Mouse (Mus musculus) neutrophil, adult 5-6 weeks (primary cell): Measurements from ENCODE around the gene Ntn5. TPM values are rescaled to one million over a fixed set of nuclear protein-coding genes. Genes with fewer than 3 reads are reported as not detected.

Experiments used
- ATAC-seq: fragments of 151-379, 151-347 bp; 2 replicates; pipeline ENCODE4 v1.8.0; 2017; ENCODE audit warnings: mild to moderate bottlenecking, moderate TSS enrichment; ENCODE audit not compliant: insufficient number of reproducible peaks, poor library complexity, low FRiP score, severe bottlenecking; ENCODE audit errors: extremely low read depth
- total RNA-seq: library from RNA; stranded (forward); fragments of 200-1000 nt; gene quantifications from 2 replicates; pipeline ENCODE4 v1.2.3, GENCODE M21; 2017

The Ntn5 gene
- total RNA-seq, 1 experiment from 2014 or later = not detected

DNA sequence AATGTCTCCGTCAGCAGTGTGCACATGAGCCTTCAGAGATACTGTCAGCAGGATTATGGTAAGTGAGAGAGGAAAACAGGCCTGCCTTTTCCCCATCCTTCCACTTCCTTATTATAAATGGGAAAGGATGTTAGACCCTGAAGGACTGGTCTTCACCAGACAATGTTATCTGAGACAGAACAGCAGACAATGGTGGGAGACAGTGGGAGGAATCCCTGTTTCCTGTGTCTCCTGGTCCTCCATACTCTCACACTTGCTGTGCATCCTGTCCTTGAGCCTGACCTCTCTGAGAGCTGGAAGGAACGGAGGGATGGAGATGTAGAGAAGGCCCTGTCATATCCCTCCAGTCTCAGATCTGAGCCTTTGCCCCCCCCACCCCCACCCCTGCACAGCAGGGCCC, 8.5 kb downstream of the Ntn5 start:
- ATAC-seq = no peak

DNA sequence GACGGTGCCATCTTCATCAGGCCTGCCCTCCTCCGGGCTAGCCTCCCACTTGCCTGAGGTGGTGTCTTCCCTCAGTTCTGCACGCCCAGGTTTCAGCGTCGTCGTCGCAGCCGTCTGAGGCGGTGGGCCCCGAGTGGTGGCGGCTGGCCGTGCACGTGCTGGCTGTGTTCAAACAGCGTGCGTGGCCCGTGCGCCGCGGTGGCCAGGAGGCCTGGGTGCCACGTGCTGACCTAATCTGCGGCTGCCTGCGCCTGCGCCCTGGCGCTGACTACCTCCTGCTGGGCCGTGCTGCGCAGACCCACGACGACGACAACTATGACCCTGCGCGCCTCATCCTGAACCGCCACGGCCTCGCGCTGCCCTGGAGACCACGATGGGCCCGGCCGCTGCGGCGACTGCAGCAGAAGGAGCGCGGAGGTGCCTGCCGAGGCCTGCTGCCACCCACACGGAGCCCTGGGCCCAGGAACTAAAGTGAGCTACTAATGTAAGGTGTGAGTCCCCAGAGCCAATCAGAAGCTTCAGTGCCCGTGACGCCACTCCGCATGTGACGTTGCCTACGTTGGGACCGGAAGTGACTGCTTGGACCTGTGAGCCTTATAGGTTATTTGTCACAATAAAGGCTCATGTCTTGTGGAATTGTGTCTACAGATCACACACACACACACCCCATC, 10.2 kb downstream of the Ntn5 start, which contains the start of gene Sec1:
Sec1 (minus strand) TSS at position 482 of the 671 bp plus-strand sequence.
- ATAC-seq = no peak

DNA sequence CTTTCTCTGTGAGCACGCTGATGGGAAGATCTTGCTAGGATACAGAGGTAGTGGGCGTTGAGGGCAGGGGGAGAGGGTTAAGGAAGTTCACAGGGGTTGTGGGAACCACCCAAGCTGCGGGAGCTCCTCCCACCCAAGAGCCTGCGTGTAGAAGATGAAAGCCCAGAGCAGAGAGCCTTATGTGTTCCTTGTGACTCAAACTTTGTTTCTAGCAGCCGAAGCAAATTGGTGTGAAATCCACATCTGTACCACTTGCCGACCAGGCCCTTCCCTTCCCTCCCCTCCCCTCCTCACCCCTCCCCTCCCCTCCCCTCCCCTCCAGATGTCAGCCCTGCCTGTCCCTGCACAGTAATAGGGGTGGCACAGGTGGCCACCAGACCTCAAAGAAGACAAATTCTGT, 11.3 kb downstream of the Ntn5 start:
- no peak for ATAC-seq

DNA sequence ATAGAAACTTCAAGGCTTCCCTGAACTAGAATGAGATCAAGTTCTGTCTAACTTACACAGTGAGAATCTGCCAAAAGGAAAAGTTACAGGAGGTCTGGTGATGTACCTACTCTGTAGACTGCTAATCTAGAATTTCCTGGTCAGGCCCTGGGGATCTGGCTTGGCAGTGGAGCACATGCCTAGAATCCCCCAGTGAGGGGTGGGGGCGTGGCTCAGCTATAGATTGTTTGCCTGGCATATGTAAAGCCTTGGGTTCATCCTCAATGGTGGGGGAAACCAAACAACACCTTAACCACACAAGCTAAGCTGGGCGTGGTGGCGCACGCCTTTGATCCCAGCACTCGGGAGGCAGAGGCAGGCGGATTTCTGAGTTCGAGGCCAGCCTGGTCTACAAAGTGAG, 14.1 kb downstream of the Ntn5 start:
- no peak for ATAC-seq

DNA sequence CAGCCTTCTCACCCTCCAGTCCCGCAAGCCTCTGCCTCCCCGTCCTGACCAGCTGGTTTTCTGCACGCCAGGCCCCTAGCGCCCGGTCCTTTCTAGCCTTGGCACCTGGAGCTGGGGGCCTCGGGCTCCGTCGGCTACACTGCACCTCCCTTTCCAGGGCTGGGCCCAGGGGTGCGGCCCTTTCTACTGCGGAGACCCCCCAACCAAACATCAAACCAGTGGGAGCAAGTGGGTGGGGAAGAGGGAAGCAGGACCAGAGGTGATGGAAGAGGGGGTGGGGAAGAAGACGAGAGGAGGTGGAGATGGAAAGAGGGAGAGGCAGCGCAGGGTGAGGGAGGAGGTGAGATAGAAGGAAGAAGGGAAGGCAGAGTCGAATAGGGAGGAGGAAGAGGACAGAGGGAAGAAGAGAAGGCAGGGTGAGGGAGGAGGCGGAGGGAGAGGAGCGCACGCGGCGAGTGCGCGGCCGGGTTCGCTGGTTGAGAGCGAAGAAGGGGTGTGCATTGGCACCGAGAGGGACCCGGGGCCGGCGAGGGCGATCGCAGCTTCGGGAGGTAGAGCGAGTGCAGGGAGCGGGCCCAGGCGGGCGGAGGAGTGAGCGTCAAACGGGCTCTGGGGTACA, 15.8 kb downstream of the Ntn5 start, which contains the start of gene Car11:
Car11 (plus strand) TSS at position 321 of the 619 bp plus-strand sequence.
- ATAC-seq = no peak

DNA sequence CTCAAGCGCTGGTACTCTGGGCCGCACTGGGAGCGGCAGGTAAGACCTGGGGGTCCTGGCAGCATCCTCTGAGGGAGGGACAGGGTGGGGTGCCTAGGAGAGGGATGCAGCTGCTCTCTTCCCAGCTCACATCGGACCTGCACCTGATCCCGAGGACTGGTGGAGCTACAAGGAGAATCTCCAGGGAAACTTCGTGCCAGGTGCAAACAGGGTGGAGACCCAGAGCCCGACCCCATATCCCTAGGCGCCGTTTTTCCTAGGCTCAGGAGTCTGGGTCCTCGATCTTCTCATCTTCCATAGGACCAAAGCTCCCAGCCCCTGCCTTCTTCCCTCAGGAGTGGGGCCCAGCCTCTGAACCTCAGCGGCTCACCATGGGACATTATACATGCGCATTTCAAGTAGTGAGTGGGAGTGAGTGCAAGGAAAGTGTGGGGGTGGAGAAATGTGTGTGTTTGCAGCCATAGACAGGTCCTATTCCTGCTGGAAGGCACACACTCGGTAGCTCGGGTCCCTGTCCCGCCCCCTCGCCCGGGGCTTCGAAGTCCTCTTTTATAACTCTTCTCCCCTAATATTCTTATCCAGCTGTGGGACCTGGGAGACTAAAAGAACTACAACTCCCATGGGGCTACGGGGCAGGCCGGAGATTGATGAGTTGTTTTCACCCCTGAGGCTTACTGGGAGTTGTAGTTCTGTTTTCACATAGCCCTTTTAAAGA, 16.6 kb downstream of the Ntn5 start:
- ATAC-seq = no peak

DNA sequence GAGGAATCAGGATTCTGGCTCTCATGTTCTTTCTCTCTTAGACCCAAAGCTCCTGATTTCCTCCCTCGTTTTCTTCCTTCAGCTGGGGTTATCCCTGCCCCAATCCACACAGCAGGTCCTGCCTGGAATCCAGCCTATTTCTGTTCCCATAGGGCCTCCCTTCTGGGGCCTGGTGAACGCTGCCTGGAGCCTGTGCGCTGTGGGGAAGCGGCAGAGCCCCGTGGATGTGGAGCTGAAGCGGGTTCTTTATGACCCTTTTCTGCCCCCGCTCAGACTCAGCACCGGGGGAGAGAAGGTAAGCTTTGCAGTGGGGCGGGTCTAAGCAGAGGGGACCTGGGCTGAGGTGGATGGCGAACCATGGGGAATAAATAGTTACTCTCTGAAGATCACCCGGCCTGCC, 17.2 kb downstream of the Ntn5 start:
- ATAC-seq = no peak

DNA sequence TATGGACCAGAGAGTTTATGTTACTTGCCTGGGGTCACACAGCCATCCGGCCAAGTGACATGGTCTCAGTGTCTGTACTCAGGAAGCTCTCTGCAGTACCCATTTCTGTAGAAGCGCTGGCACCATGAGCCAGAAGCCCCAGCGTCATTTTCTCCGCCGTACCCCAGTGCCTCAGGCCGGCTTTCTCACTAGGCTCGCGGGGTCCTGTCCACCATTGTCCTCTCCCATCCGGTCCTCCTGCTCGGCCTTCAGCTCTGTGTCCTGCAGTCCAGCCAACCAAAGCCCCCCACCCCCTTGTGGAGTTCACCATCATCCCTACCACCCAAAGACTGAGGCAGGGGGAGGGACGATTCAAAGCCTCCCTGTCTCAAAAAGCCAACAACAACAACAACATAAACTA, 17.8 kb downstream of the Ntn5 start:
- ATAC-seq = no peak

DNA sequence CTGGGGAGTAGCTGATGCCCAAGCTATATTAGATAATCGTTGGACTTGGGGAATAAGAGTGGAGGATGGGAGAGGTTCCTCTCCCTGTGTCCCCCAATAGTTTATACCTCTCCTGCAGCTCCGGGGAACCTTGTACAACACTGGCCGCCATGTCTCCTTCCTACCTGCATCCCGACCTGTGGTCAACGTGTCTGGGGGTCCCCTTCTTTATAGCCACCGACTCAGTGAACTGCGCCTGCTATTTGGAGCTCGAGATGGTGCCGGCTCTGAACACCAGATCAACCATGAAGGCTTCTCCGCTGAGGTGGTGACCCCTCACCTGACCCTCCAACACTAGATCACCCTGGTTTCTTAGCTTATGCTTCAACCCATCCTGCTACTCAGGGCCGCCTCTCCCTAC, 18.5 kb downstream of the Ntn5 start:
- no peak for ATAC-seq

DNA sequence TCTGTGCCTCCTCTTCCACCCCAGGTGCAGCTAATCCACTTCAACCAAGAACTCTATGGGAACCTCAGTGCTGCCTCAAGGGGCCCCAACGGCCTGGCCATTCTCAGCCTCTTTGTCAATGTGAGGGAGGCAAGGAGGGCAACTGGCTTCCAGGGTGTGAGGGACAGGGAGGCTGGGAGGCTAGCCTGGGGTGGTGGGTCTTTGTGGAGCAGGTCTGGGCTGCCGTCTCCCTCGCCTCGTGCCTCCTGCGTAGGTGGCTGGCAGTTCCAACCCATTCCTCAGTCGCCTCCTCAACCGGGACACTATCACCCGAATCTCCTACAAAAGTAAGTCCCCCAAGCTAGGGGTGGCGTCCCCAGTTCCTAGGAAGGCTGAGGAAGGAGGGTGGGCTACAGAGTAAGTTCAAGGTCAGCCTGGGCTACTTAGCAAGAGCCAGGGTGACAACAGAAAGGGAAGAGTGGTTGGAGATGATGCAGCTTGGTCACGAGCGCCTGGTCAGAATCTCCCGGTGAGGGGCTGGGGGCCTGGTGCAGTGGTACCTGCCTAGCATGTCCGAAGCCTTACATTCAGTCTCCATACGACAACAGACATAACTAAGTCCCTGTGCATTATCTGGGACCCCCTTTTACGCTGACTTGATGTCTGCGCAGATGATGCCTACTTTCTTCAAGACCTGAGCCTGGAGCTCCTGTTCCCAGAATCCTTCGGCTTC, 19.1 kb downstream of the Ntn5 start:
- no peak for ATAC-seq

DNA sequence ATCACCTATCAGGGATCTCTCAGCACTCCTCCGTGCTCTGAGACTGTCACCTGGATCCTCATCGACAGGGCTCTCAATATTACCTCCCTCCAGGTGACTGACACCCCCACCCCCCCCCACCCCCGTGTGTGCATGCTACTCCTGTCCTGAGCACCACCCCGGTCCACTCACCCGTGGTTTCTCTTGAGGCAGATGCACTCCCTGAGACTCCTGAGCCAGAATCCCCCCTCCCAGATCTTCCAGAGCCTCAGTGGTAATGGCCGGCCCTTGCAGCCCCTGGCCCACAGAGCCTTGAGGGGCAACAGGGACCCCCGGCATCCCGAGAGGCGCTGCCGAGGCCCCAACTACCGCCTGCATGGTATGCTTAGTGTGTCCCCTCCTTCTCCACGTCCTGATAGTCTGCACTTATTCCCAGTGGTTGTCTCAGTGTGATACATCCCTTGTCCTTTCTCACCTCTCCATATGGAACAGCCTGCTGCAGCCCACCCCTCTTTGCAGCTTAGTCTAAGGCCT, 19.8 kb downstream of the Ntn5 start:
- ATAC-seq = no peak

DNA sequence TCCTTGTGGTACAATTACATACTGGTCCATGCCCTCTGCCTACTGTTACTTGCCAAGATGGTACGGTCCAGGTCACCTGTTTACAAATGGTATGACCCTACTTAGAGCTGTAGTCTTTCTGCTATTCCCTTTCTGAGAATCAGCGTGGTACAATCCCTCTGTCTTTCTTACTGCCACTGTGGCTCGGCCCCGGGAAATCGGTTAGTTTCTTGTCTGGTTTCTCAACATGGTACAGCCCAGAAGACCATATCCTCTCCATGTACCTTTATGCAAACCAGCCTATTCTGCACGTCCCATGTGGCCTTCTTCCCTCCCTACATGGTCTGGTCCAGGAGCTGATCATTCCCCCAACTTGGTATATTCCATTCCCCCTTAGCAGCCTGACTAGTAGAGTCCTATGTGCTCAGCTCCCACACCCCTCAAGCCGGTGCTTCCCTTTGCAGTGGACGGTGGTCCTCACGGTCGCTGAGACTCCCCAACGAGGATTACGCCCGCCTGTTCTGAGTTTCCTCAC, 20.3 kb downstream of the Ntn5 start:
- no peak for ATAC-seq

DNA sequence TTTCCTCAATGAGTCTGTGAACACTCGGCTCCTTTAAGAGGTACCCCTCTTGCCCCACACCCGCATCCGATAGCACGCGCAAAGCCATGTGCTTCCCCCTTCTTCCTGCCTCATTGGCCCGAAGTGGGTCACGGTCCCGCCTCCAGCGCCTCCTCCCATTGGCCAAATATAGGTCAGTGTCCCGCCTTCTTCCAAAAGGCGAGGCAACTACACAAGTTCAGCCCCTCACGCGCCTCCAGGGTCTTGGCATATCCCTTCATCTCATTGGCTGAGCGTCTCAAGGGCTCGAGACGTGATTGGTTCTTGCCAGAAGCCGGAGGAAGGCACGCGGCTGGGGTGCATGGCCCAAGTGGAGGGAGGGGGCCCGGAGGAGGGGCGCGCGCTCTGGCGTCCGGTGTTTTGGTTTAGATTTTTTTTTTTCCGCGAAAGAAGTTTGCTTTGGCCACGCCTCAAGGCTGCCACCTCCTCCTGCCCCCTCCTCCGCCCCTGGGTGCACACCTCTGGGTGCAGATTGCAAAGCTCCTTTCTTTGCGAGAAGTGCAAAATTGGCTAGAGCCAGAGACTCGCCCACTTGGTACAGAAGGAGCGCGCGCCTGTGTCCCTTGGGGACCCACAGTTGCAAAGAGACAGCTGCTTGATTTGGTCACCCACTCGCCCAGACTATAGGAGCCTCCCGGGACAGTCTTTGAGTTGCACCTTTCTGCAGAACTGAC, 21.1 kb downstream of the Ntn5 start, which contains the start of gene Dbp:
Dbp (plus strand) TSS at position 359 of the 713 bp plus-strand sequence.
- ATAC-seq = peak; percentile 80

DNA sequence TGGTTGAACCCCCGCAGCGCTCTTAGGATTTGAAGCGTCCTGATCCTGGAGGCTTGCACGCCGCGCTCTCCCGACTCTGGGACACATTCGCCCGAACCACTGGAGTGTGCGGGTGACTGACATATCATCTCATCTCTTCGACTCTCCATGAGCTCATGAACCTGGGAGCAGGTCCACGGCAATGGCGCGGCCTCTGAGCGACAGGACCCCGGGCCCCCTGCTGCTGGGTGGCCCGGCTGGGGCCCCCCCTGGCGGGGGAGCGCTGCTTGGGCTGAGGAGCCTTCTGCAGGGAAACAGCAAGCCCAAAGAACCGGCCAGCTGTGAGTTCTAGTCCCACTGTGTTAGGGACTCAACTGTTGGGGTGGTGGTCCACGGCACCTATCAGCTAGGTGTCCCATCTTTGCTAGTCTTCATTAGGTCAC, 21.6 kb downstream of the Ntn5 start:
- ATAC-seq = no peak

DNA sequence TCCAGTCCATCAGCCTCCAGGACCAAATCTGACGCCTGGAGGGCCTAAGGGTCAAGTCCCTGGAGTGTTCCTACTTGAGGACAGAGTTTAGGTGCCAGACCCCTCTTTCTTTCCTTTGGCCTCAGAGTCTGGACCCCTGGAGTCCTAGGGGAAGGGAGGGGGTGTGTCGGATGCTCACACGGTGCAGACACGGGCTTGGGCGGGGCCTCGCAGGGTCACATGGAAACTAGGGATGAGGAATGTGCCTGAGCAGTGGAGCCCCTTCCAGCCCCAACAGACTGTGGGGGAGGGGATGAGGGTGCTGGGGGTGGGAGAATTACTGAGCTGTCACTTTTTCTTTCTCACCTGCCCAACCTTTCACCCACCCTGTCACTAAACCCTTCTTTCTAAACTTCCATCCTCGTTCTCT, 22.1 kb downstream of the Ntn5 start:
- ATAC-seq = no peak

DNA sequence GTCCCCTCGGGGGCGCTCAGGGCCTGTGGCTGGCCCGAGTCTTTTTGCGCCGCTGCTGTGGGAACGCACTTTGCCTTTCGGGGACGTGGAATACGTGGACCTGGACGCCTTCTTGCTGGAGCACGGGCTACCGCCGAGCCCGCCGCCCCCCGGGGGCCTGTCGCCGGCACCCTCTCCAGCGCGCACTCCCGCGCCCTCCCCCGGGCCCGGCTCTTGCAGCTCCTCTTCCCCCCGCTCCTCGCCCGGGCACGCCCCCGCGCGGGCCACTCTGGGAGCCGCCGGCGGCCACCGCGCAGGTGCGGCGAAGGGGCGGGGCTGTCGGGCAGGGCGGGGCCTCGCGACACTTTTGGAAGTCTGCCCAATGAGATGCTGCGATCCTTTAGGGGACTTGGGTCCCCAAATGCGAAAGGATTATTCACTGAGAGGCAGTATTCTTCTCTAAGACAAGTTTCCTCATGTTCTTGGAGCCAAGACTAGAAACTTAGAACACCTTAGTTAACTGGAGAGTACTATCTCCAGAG, 23.0 kb downstream of the Ntn5 start:
- ATAC-seq = no peak

DNA sequence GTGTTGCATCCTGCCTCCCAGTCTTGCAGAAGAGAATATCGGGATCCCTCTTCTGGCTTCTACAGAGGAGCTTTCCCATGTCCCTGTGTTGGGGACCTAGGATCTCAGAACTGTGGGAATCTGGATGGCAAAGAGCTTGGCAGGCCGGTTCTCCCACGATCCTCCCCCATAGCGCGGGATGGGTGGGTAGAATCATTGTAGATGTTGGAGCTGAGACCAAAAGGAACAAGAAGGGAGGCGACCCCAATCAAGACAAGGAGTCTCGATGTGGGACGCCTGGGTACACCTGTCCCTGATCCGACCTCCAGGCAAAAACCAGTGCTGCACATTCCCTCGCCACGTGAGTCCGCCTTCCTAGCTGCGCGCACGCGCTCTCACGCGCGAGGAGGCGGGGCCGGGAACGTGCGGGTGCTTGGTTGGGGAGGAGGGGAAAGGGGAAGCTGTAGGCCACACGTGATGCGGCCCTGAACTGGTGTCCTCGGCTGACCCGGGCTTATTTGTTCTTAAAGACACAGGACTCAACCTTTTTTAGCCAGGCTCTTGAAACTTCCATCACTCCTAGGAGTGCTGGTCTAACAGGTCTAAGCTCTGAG, 23.6 kb downstream of the Ntn5 start:
- ATAC-seq = peak; percentile 59

DNA sequence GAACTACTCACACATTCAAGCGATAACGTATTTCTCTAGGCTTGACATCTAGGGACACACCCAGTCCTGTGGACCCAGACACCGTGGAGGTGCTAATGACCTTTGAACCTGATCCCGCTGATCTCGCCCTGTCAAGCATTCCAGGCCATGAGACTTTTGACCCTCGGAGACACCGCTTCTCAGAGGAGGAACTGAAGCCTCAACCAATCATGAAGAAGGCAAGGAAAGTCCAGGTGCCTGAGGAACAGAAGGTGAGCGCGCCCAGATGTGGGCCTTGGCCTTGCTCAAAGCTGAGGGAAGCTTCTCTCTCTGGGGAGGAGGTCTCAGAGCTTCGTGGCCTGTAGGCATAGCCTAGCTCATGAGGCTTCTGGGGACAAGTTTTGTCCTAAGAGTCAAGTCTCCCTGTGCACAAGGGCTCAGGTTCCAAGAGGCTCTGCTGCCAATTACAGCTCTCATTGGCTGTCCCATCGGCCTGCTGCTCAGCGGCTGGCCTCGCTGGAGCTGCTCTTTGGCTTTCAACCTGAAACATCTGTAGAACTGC, 24.5 kb downstream of the Ntn5 start:
- ATAC-seq = no peak
